Mouse (Mus musculus): ENCODE results near the gene Fgfr2.

- no peak for TF ChIP-seq POLR2A (IDR thresholded peaks at IDR 0.05; ENCODE audit: control insufficient read depth, low read depth, low read length)
- no peak for TF ChIP-seq CTCF (IDR thresholded peaks at IDR 0.05; ENCODE audit: control insufficient read depth, insufficient read depth, insufficient replicate concordance, low read depth, low read length)
Observed at GRCm38 (mm10) chr7:131122210-131122807, 2000.8 kb downstream of the Fgfr2 start.
